Mouse (Mus musculus): Measurements from ENCODE around the gene Crip3. TPM values are rescaled to one million over a fixed set of nuclear protein-coding genes. Genes with fewer than 3 reads are reported as not detected.

Gene Crip3
- total RNA-seq, 2 experiments from 2014 or later, result not detected

- ATAC-seq (replicated peaks; ENCODE audit: poor library complexity, severe bottlenecking), result no peak
Observed at GRCm38 (mm10) chr17:46453970-46454411, 25.3 kb downstream of the Crip3 start.

GRCm38 (mm10) chr17:46454539-46454938, 25.8 kb downstream of the Crip3 start:
- no peak for ATAC-seq (replicated peaks; ENCODE audit: poor library complexity, severe bottlenecking)

- ATAC-seq (replicated peaks; ENCODE audit: poor library complexity, severe bottlenecking), result peak; percentile 20; the same call in 1 of the 2 replicates
Observed at GRCm38 (mm10) chr17:46455110-46455691, 26.5 kb downstream of the Crip3 start.

GRCm38 (mm10) chr17:46457791-46458190, 29.1 kb downstream of the Crip3 start:
- peak; percentile 42; the same call in 1 of the 2 replicates for ATAC-seq (replicated peaks; ENCODE audit: poor library complexity, severe bottlenecking)

GRCm38 (mm10) chr17:46458439-46458838, 29.7 kb downstream of the Crip3 start:
- ATAC-seq (replicated peaks; ENCODE audit: poor library complexity, severe bottlenecking), result no peak

- peak; percentile 18; the same call in 1 of the 2 replicates for ATAC-seq (replicated peaks; ENCODE audit: poor library complexity, severe bottlenecking)
Observed at GRCm38 (mm10) chr17:46460673-46461072, 31.9 kb downstream of the Crip3 start.

- no peak for ATAC-seq (replicated peaks; ENCODE audit: poor library complexity, severe bottlenecking)
Observed at GRCm38 (mm10) chr17:46461347-46461746, 32.6 kb downstream of the Crip3 start.

- ATAC-seq (replicated peaks; ENCODE audit: poor library complexity, severe bottlenecking), result no peak
Observed at GRCm38 (mm10) chr17:46462226-46462625, 33.5 kb downstream of the Crip3 start.

- ATAC-seq (replicated peaks; ENCODE audit: poor library complexity, severe bottlenecking), result no peak
Observed at GRCm38 (mm10) chr17:46467830-46468229, 39.1 kb downstream of the Crip3 start.

- ATAC-seq (replicated peaks; ENCODE audit: poor library complexity, severe bottlenecking), result no peak
Observed at GRCm38 (mm10) chr17:46476601-46477000, 47.9 kb downstream of the Crip3 start.

- ATAC-seq (replicated peaks; ENCODE audit: poor library complexity, severe bottlenecking), result no peak
Observed at GRCm38 (mm10) chr17:46477286-46477685, 48.6 kb downstream of the Crip3 start.

Other genes with a start within 250 kb of the Crip3 start
- gene Polh, start 226.3 kb upstream of the Crip3 start, total RNA-seq (2014; fragmentation: Nextera tagmentation), result 15.3 and 18.2 TPM in 2 replicates
- gene Polh, start 226.3 kb upstream of the Crip3 start, total RNA-seq (2017), result 26.0 and 26.7 TPM in 2 replicates
- 64.5 and 70.0 TPM in 2 replicates for gene Xpo5, start 226.1 kb upstream of the Crip3 start, total RNA-seq (2014; fragmentation: Nextera tagmentation)
- 58.1 and 67.1 TPM in 2 replicates for gene Xpo5, start 226.1 kb upstream of the Crip3 start, total RNA-seq (2017)
- gene Polr1c, start 180.9 kb upstream of the Crip3 start, total RNA-seq (2014; fragmentation: Nextera tagmentation), result 86.8 and 97.0 TPM in 2 replicates
- gene Polr1c, start 180.9 kb upstream of the Crip3 start, total RNA-seq (2017), result 40.4 and 65.2 TPM in 2 replicates
- 62.8 and 72.2 TPM in 2 replicates for gene Yipf3, start 180.8 kb upstream of the Crip3 start, total RNA-seq (2014; fragmentation: Nextera tagmentation)
- 40.9 and 60.4 TPM in 2 replicates for gene Yipf3, start 180.8 kb upstream of the Crip3 start, total RNA-seq (2017)
- gene Lrrc73, start 175.4 kb upstream of the Crip3 start, total RNA-seq (2014; fragmentation: Nextera tagmentation), result 1.8 and 3.5 TPM in 2 replicates
- gene Lrrc73, start 175.4 kb upstream of the Crip3 start, total RNA-seq (2017), result not detected in 2 replicates
- gene Tjap1, start 145.9 kb upstream of the Crip3 start, total RNA-seq (2014; fragmentation: Nextera tagmentation), result 19.4 and 37.8 TPM in 2 replicates
- gene Tjap1, start 145.9 kb upstream of the Crip3 start, total RNA-seq (2017), result 3.5 and 15.6 TPM in 2 replicates
- gene Dlk2, start 131.5 kb upstream of the Crip3 start, total RNA-seq (2014; fragmentation: Nextera tagmentation), result 1.3 TPM in 1 of 2 replicates, not detected in the other
- gene Dlk2, start 131.5 kb upstream of the Crip3 start, total RNA-seq (2017), result not detected in 2 replicates
- 2.1 and 4.1 TPM in 2 replicates for gene Abcc10, start 100.6 kb upstream of the Crip3 start, total RNA-seq (2014; fragmentation: Nextera tagmentation)
- 0.95 and 1.0 TPM in 2 replicates for gene Abcc10, start 100.6 kb upstream of the Crip3 start, total RNA-seq (2017)
- gene Zfp318, start 45.2 kb upstream of the Crip3 start, total RNA-seq (2014; fragmentation: Nextera tagmentation), result 8.0 and 9.8 TPM in 2 replicates
- 5.6 and 13.8 TPM in 2 replicates for gene Zfp318, start 45.2 kb upstream of the Crip3 start, total RNA-seq (2017)
- not detected in 2 replicates for gene Slc22a7, start 9.5 kb downstream of the Crip3 start, total RNA-seq (2014; fragmentation: Nextera tagmentation)
- gene Slc22a7, start 9.5 kb downstream of the Crip3 start, total RNA-seq (2017), result not detected in 2 replicates
- 0.09 TPM in 1 of 2 replicates, not detected in the other for gene Ttbk1, start 58.7 kb downstream of the Crip3 start, total RNA-seq (2014; fragmentation: Nextera tagmentation)
- not detected in 2 replicates for gene Ttbk1, start 58.7 kb downstream of the Crip3 start, total RNA-seq (2017)
- 33.1 and 50.1 TPM in 2 replicates for gene Dnph1, start 67.8 kb downstream of the Crip3 start, total RNA-seq (2014; fragmentation: Nextera tagmentation)
- 18.8 and 25.8 TPM in 2 replicates for gene Dnph1, start 67.8 kb downstream of the Crip3 start, total RNA-seq (2017)
- 14.2 and 34.8 TPM in 2 replicates for gene Cul9, start 117.5 kb downstream of the Crip3 start, total RNA-seq (2014; fragmentation: Nextera tagmentation)
- 7.5 and 8.9 TPM in 2 replicates for gene Cul9, start 117.5 kb downstream of the Crip3 start, total RNA-seq (2017)
- 27.4 and 42.7 TPM in 2 replicates for gene Srf, start 127.2 kb downstream of the Crip3 start, total RNA-seq (2014; fragmentation: Nextera tagmentation)
- gene Srf, start 127.2 kb downstream of the Crip3 start, total RNA-seq (2017), result 29.6 and 47.7 TPM in 2 replicates
- 3.6 and 4.3 TPM in 2 replicates for gene Ptk7, start 200.6 kb downstream of the Crip3 start, total RNA-seq (2014; fragmentation: Nextera tagmentation)
- gene Ptk7, start 200.6 kb downstream of the Crip3 start, total RNA-seq (2017), result 3.7 and 3.8 TPM in 2 replicates
- 5.6 and 8.5 TPM in 2 replicates for gene Klc4, start 217.1 kb downstream of the Crip3 start, total RNA-seq (2014; fragmentation: Nextera tagmentation)
- 7.9 and 11.5 TPM in 2 replicates for gene Klc4, start 217.1 kb downstream of the Crip3 start, total RNA-seq (2017)
- gene Mrpl2, start 217.3 kb downstream of the Crip3 start, total RNA-seq (2014; fragmentation: Nextera tagmentation), result 106 and 113 TPM in 2 replicates
- gene Mrpl2, start 217.3 kb downstream of the Crip3 start, total RNA-seq (2017), result 103 and 133 TPM in 2 replicates
- gene Cul7, start 221.4 kb downstream of the Crip3 start, total RNA-seq (2014; fragmentation: Nextera tagmentation), result 16.8 and 21.6 TPM in 2 replicates
- gene Cul7, start 221.4 kb downstream of the Crip3 start, total RNA-seq (2017), result 10.0 and 13.2 TPM in 2 replicates
- 15.7 and 21.3 TPM in 2 replicates for gene Rrp36, start 245.4 kb downstream of the Crip3 start, total RNA-seq (2014; fragmentation: Nextera tagmentation)
- gene Rrp36, start 245.4 kb downstream of the Crip3 start, total RNA-seq (2017), result 48.2 and 66.9 TPM in 2 replicates
- gene Mea1, start 249.9 kb downstream of the Crip3 start, total RNA-seq (2014; fragmentation: Nextera tagmentation), result 56.5 and 76.8 TPM in 2 replicates
- 73.8 and 82.4 TPM in 2 replicates for gene Mea1, start 249.9 kb downstream of the Crip3 start, total RNA-seq (2017)